Mouse (Mus musculus) testis, adult 2 months (tissue): ENCODE measurements around the gene Cenpj.

ENCODE experiments used
- CTCF ChIP-seq: fragments of 200-500 bp; IDR thresholded peaks from 2 replicates; pipeline ENCODE4 v1.5.1; 2012; ENCODE audit warnings: low read depth, mild to moderate bottlenecking, inconsistent platforms, low read length, moderate library complexity; ENCODE audit not compliant: control insufficient read depth, insufficient read depth, insufficient replicate concordance
- POLR2A ChIP-seq: fragments of 200-500 bp; IDR thresholded peaks from 2 replicates; pipeline ENCODE4 v1.6.1; 2012; ENCODE audit warnings: low read depth, mild to moderate bottlenecking, inconsistent platforms, low read length, moderate library complexity; ENCODE audit not compliant: control insufficient read depth

DNA sequence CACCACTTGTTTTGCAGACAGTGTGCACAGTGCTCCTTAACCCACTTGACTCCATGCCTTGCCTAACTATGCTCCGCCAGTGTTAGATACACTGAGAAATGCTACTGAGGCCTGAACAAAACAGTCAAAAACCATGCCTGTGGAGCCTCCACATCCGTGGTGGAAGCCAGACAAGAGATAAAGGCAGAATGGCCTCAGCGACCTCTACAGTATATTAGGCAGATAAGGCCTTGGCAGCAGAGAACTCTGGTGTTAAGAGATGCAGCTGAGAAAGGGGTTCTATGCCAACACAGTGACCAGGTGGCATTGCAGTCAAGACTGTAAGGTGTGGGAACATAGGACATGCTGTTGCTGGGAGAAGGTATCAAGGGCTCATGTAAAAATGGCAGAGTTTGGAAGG is 68.5 kb downstream of the Cenpj start:
- TF ChIP-seq CTCF (no peak), POLR2A (no peak)
